Mouse (Mus musculus) C2C12 (cell line): ENCODE data around the gene Rnasel.

Source experiments
- CTCF ChIP-seq: IDR thresholded peaks from one replicate; pipeline ENCODE4 v1.5.1; 2011; ENCODE audit not compliant: control insufficient read depth, insufficient read depth, insufficient read length
- MYOD1 ChIP-seq: IDR thresholded peaks from one replicate; pipeline ENCODE4 v1.6.1; 2011; ENCODE audit warnings: low read depth; ENCODE audit not compliant: control insufficient read depth, insufficient read length
- USF1 ChIP-seq: IDR thresholded peaks from one replicate; pipeline ENCODE4 v1.6.1; 2011; ENCODE audit warnings: low read depth, mild to moderate bottlenecking, control low read depth, moderate library complexity

GRCm38 (mm10) chr1:153783339-153783738 lies 34.1 kb downstream of the Rnasel start:
- no peak for TF ChIP-seq CTCF
- TF ChIP-seq MYOD1 = no peak
- no peak for TF ChIP-seq USF1
